Mouse (Mus musculus) natural killer cell, adult 2 months (primary cell): ENCODE measurements around the gene Rsu1.
"Not testable (repeated sequence)": the region's sequence is repeated elsewhere in the genome, so short reads cannot be mapped to it uniquely, and the experiment has no call there.

Experiments used
- DNase-seq, 2 experiments: peaks; one replicate each; pipeline ENCODE4 v3.0.0; 2022; ENCODE audit warnings: low spot score in 2 of 2

Rsu1 gene

GRCm38 (mm10) chr2:13224546-13224945 lies 46.7 kb downstream of the Rsu1 start:
- peak in 1 of 2 experiments; percentile 35 for DNase-seq

- DNase-seq, result no peak
These were observed 47.8 kb downstream of the Rsu1 start for GRCm38 (mm10) chr2:13223451-13223850.

- DNase-seq, result no peak
These were observed 51.1 kb downstream of the Rsu1 start for GRCm38 (mm10) chr2:13220141-13220540.

GRCm38 (mm10) chr2:13218112-13218511 lies 53.1 kb downstream of the Rsu1 start:
- DNase-seq, result no peak

GRCm38 (mm10) chr2:13206825-13207224 lies 64.4 kb downstream of the Rsu1 start:
- DNase-seq, result no peak

- no peak for DNase-seq
These were observed 64.8 kb downstream of the Rsu1 start for GRCm38 (mm10) chr2:13206367-13206766.

- no peak for DNase-seq
These were observed 68.3 kb downstream of the Rsu1 start for GRCm38 (mm10) chr2:13202805-13203475.

- DNase-seq, result no peak
These were observed 71.5 kb downstream of the Rsu1 start for GRCm38 (mm10) chr2:13199713-13200112.

GRCm38 (mm10) chr2:13199033-13199432 lies 72.2 kb downstream of the Rsu1 start:
- no peak for DNase-seq

- peak; percentile 9 to 35 for DNase-seq
These were observed 75.7 kb downstream of the Rsu1 start for GRCm38 (mm10) chr2:13195540-13195939.

- no peak for DNase-seq
These were observed 79.1 kb downstream of the Rsu1 start for GRCm38 (mm10) chr2:13192157-13192556.

- DNase-seq, result no peak
These were observed 80.4 kb downstream of the Rsu1 start for GRCm38 (mm10) chr2:13190767-13191166.

GRCm38 (mm10) chr2:13188831-13189495 lies 82.3 kb downstream of the Rsu1 start:
- DNase-seq, result no peak

GRCm38 (mm10) chr2:13183124-13183523 lies 88.1 kb downstream of the Rsu1 start:
- DNase-seq, result no peak

GRCm38 (mm10) chr2:13181899-13182298 lies 89.3 kb downstream of the Rsu1 start:
- not testable (repeated sequence) for DNase-seq

GRCm38 (mm10) chr2:13177698-13178395 lies 93.4 kb downstream of the Rsu1 start:
- no peak for DNase-seq

GRCm38 (mm10) chr2:13176304-13176620 lies 95.0 kb downstream of the Rsu1 start:
- DNase-seq, result no peak

GRCm38 (mm10) chr2:13175536-13176303 lies 95.5 kb downstream of the Rsu1 start:
- DNase-seq, result no peak

GRCm38 (mm10) chr2:13174461-13174860 lies 96.8 kb downstream of the Rsu1 start:
- no peak for DNase-seq

- no peak for DNase-seq
These were observed 100.6 kb downstream of the Rsu1 start for GRCm38 (mm10) chr2:13170651-13171050.

- DNase-seq, result no peak
These were observed 101.3 kb downstream of the Rsu1 start for GRCm38 (mm10) chr2:13169962-13170361.
